Mouse (Mus musculus) natural killer cell, adult 2 months (primary cell): ENCODE measurements around the gene 2410004B18Rik.
"Not testable (repeated sequence)": the region's sequence is repeated elsewhere in the genome, so short reads cannot be mapped to it uniquely, and the experiment has no call there.

ENCODE experiments used
- DNase-seq, 2 experiments: peaks; one replicate each; pipeline ENCODE4 v3.0.0; 2022; ENCODE audit warnings: low spot score in 2 of 2

Gene 2410004B18Rik

GRCm38 (mm10) chr3:145937505-145938404 lies at the start of gene 2410004B18Rik:
TSS of gene 2410004B18Rik (plus strand) at chr3:145938014.
- DNase-seq: peak; percentile 87 to 91

GRCm38 (mm10) chr3:145890346-145891132 lies 47.3 kb upstream of the 2410004B18Rik start:
- no peak for DNase-seq

GRCm38 (mm10) chr3:145892451-145892850 lies 45.4 kb upstream of the 2410004B18Rik start:
- no peak for DNase-seq

GRCm38 (mm10) chr3:145894131-145894530 lies 43.7 kb upstream of the 2410004B18Rik start:
- DNase-seq: no peak

- no peak for DNase-seq
Measured at GRCm38 (mm10) chr3:145897749-145898148, 40.1 kb upstream of the 2410004B18Rik start.

GRCm38 (mm10) chr3:145899832-145900231 lies 38.0 kb upstream of the 2410004B18Rik start:
- no peak for DNase-seq

- DNase-seq: no peak
Measured at GRCm38 (mm10) chr3:145903530-145903929, 34.3 kb upstream of the 2410004B18Rik start.

GRCm38 (mm10) chr3:145904850-145905776 lies 32.7 kb upstream of the 2410004B18Rik start:
- peak; percentile 36 to 47 for DNase-seq

- DNase-seq: no peak
Measured at GRCm38 (mm10) chr3:145906582-145906981, 31.2 kb upstream of the 2410004B18Rik start.

GRCm38 (mm10) chr3:145912512-145912911 lies 25.3 kb upstream of the 2410004B18Rik start:
- no peak for DNase-seq

- no peak for DNase-seq
Measured at GRCm38 (mm10) chr3:145913263-145913662, 24.6 kb upstream of the 2410004B18Rik start.

- not testable (repeated sequence) for DNase-seq
Measured at GRCm38 (mm10) chr3:145913942-145914341, 23.9 kb upstream of the 2410004B18Rik start.

GRCm38 (mm10) chr3:145916374-145916773 lies 21.4 kb upstream of the 2410004B18Rik start:
- DNase-seq: peak in 1 of 2 experiments; percentile 10

- no peak for DNase-seq
Measured at GRCm38 (mm10) chr3:145916826-145917225, 21.0 kb upstream of the 2410004B18Rik start.

GRCm38 (mm10) chr3:145922019-145922854 lies 15.6 kb upstream of the 2410004B18Rik start, which contains the start of gene Bcl10:
TSS of gene Bcl10 (plus strand) at chr3:145922804.
- DNase-seq: no peak

GRCm38 (mm10) chr3:145922971-145923370 lies 14.8 kb upstream of the 2410004B18Rik start:
- DNase-seq: no peak

- DNase-seq: peak; percentile 99
Measured at GRCm38 (mm10) chr3:145923874-145924577, 13.8 kb upstream of the 2410004B18Rik start.

- peak; percentile 64 to 68 for DNase-seq
Measured at GRCm38 (mm10) chr3:145924649-145925337, 13.0 kb upstream of the 2410004B18Rik start.

GRCm38 (mm10) chr3:145925506-145925905 lies 12.3 kb upstream of the 2410004B18Rik start:
- DNase-seq: no peak
